Mouse (Mus musculus): ENCODE results near the gene Gm21775. TPM values are rescaled to one million over a fixed set of nuclear protein-coding genes. Genes with fewer than 3 reads are reported as not detected.

Gene Gm21775
- not detected for total RNA-seq (2023)

GRCm38 (mm10) chrY:10553153-10553552 is at the start of gene Gm21775:
Gene Gm21775 (plus strand): TSS chrY:10553453.

GRCm38 (mm10) chrY:10535942-10536341 is 17.3 kb upstream of the Gm21775 start, which contains the start of gene Gm20737:
Gene Gm20737 (minus strand): TSS chrY:10536042.

Other genes starting within 250 kb of the Gm21775 start
- gene Gm20834, start 228.9 kb upstream of the Gm21775 start, total RNA-seq (2023): not detected
- gene Gm28510, start 140.7 kb upstream of the Gm21775 start, total RNA-seq (2023): not detected
- gene Gm20737, start 17.4 kb upstream of the Gm21775 start, total RNA-seq (2023): not detected
- gene Gm21900, start 62.9 kb downstream of the Gm21775 start, total RNA-seq (2023): not detected
- not detected for gene Gm20777, start 199.0 kb downstream of the Gm21775 start, total RNA-seq (2023)